Mouse (Mus musculus) bone marrow, adult 2 months (tissue): Measurements from ENCODE around the gene 9930021J03Rik.

Source experiments
- CTCF ChIP-seq: fragments of 200-500 bp; IDR thresholded peaks from 2 replicates; pipeline ENCODE4 v1.5.1; 2011; ENCODE audit warnings: low read length, control low read depth; ENCODE audit not compliant: control insufficient read depth, insufficient read depth
- POLR2A ChIP-seq: fragments of 200-500 bp; IDR thresholded peaks from 2 replicates; pipeline ENCODE4 v1.6.1; 2011; ENCODE audit warnings: low read depth, mild to moderate bottlenecking, control low read depth, low read length, borderline replicate concordance; ENCODE audit not compliant: control insufficient read depth

- no peak for TF ChIP-seq CTCF
- TF ChIP-seq POLR2A, result no peak
Measured at GRCm38 (mm10) chr19:29708461-29708860, 97.3 kb downstream of the 9930021J03Rik start.
